ENCODE assay signal across 15 mouse cellular contexts in the genomic region with DNA sequence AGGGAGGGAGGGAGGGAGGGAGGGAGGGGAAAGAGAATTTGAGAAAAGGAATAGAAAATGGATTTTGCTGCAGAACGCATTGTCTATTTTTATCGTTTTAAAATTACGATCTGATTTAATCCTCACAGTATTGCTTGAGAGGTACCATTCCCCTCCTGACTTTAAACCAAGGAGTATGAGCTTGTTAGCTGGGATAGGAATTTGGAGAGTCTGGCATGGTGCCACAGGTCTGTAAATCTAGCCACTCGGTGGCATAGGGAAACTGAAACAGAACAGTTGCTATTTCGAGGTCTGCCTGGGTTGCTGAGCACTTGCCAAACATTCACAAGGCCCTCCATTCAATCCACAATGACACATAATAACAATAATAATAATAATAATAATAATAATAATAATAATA.
A peak's percentile ranks its signal among the peaks of the same experiment; 100 is the strongest.
DNase-seq lines count a peak whose midpoint lies in the region.
"Had no signal": no experiment of that assay in that cellular context is flagged by ENCODE, and none has a peak within 500 bp of the region (broad histone marks: within the 10 kb centered on the region; RNA-seq: fewer than 3 reads in every experiment).

No protein-coding gene starts in this region.

- peak; percentile 11 for DNase-seq in adrenal gland, postnatal 25 days
- DNase-seq in adrenal gland, adult 18-20 months (ENCODE audit: low spot score in 2 of 2), result no peak
- peak; percentile 30 to 41 for DNase-seq in heart, postnatal 10 days
- no peak for DNase-seq in heart, embryonic 10.5 days (ENCODE audit: low spot score)
- peak; percentile 13 for DNase-seq in urinary bladder, postnatal 14 days (ENCODE audit: low spot score)
- no peak for DNase-seq in urinary bladder, postnatal 4 days (ENCODE audit: low spot score in 2 of 2)
- no peak for DNase-seq in spleen, postnatal 10 days (ENCODE audit: low spot score in 2 of 2)
- DNase-seq: cerebellum, adult 11 months; forebrain, postnatal 0 days; liver, embryonic 13.5 days; right cerebral cortex, postnatal 25 days; thymus, postnatal 25 days had no signal

- H3K4me1 ChIP-seq in heart, embryonic 10.5 days, result no peaks in the 10 kb centered on the region
- H3K4me1 ChIP-seq: embryonic facial prominence, embryonic 12.5 days; hindbrain, embryonic 12.5 days; liver, embryonic 13.5 days had no signal

- intact Hi-C loops in heart, postnatal 10 days (cut with DNase I), result no loop called here

- H3K27me3 ChIP-seq in heart, embryonic 10.5 days (ENCODE audit: insufficient read depth, poor library complexity, severe bottlenecking), result no peaks in the 10 kb centered on the region
- H3K27me3 ChIP-seq: embryonic facial prominence, embryonic 12.5 days; hindbrain, embryonic 12.5 days; liver, embryonic 13.5 days had no signal

- H3K27ac ChIP-seq in heart, embryonic 10.5 days, result no peak overlapping the region
- H3K27ac ChIP-seq: embryonic facial prominence, embryonic 12.5 days; hindbrain, embryonic 12.5 days; liver, embryonic 13.5 days; macrophage had no signal

- no peaks in the 10 kb centered on the region for H3K9me3 ChIP-seq in heart, embryonic 10.5 days
- H3K9me3 ChIP-seq: embryonic facial prominence, embryonic 12.5 days; hindbrain, embryonic 12.5 days; liver, embryonic 13.5 days had no signal

- H3K4me3 ChIP-seq in heart, embryonic 10.5 days, result no peak overlapping the region
- H3K4me3 ChIP-seq: embryonic facial prominence, embryonic 12.5 days; hindbrain, embryonic 12.5 days; liver, embryonic 13.5 days had no signal

- 84% methylated on average over 5 of the region's 5 CpGs for WGBS in heart, embryonic 10.5 days

- H3K36me3 ChIP-seq in heart, embryonic 10.5 days, result no peaks in the 10 kb centered on the region
- H3K36me3 ChIP-seq: embryonic facial prominence, embryonic 12.5 days; hindbrain, embryonic 12.5 days; liver, embryonic 13.5 days had no signal

Comparison
In these comparisons a context has a peak if more than half of its experiments do, and no peak if none do; other contexts are left out.
1. DNase-seq: peak in adrenal gland, postnatal 25 days (single experiment), heart, postnatal 10 days (2 of 2) and urinary bladder, postnatal 14 days (single experiment); none in adrenal gland, adult 18-20 months (0 of 2), heart, embryonic 10.5 days (single experiment), urinary bladder, postnatal 4 days (0 of 2) and spleen, postnatal 10 days (0 of 2).